Mouse (Mus musculus) small intestine, adult 2 months (tissue): ENCODE data around the gene Scmh1.

ENCODE experiments used
- CTCF ChIP-seq: fragments of 200-500 bp; IDR thresholded peaks from 2 replicates; pipeline ENCODE4 v1.5.1; 2012; ENCODE audit warnings: low read depth, mild to moderate bottlenecking, control low read depth, inconsistent platforms, low read length, moderate library complexity, mixed read lengths; ENCODE audit not compliant: insufficient replicate concordance, insufficient read length; ENCODE audit errors: extremely low read depth
- POLR2A ChIP-seq: fragments of 200-500 bp; IDR thresholded peaks from 2 replicates; pipeline ENCODE4 v1.6.1; 2012; ENCODE audit warnings: low read depth, mild to moderate bottlenecking, control low read depth, inconsistent platforms, low read length, moderate library complexity

DNA sequence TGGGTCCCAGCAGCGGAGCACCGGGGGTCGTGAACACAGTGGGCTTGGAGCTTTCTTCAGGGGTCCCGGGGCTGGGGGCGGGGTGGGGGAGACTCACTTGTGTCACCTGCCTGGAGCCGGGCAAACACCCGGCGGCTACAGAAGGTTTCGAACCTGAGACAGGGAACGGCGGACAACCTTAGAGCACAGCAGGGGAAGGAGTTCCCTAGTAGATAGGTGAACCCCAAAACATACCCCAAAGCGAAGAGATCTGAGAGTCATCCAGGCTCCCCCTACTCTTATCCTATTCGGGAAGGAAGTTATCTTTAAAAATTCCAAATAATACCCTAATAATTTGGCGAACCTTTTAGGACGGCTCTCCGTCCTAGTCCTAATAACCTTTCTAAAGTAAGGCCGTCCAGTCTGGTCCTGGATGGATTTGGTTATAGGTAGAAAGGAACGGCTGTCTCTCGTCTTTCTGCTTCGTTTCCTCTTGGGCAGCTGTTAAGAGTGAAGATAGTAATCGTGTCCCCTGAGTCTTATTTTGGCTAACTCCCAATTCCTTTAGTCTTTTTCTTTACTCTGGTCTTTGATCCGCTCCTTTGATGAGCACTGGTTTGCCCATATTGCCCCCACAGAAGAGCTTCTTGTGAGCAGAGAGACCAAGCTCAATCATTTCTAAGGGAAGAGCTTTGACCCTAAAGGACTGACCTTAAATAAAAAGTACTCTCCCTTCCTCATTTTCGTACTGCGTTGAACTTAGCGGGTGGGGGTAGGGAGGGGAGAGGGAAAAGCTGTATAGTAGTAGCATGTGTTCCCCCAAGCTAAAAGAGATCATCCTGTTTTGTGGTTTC, 941 bp downstream of the Scmh1 start:
- no peak for TF ChIP-seq POLR2A
- no peak for TF ChIP-seq CTCF
